Mouse (Mus musculus) lung, postnatal 10 days (tissue): ENCODE measurements around the gene Atp6v1e1.
A peak's percentile ranks its signal among the peaks of the same experiment; 100 is the strongest.
"Not testable (repeated sequence)": the region's sequence is repeated elsewhere in the genome, so short reads cannot be mapped to it uniquely, and the experiment has no call there.

Experiments
- DNase-seq: peaks from one replicate; pipeline ENCODE4 v3.0.0; 2021

Gene Atp6v1e1

GRCm38 (mm10) chr6:120819294-120819693 lies 3.3 kb downstream of the Atp6v1e1 start:
- DNase-seq, result no peak

GRCm38 (mm10) chr6:120811999-120812398 lies 10.6 kb downstream of the Atp6v1e1 start:
- DNase-seq, result not testable (repeated sequence)

- no peak for DNase-seq
These were observed 14.9 kb downstream of the Atp6v1e1 start for GRCm38 (mm10) chr6:120807738-120808081.

GRCm38 (mm10) chr6:120806999-120807737 lies 15.4 kb downstream of the Atp6v1e1 start:
- no peak for DNase-seq

GRCm38 (mm10) chr6:120799581-120800041 lies 23.0 kb downstream of the Atp6v1e1 start:
- DNase-seq, result no peak

- DNase-seq, result no peak
These were observed 23.7 kb downstream of the Atp6v1e1 start for GRCm38 (mm10) chr6:120798905-120799304.

- no peak for DNase-seq
These were observed 24.6 kb downstream of the Atp6v1e1 start for GRCm38 (mm10) chr6:120798019-120798418.

GRCm38 (mm10) chr6:120796111-120796510 lies 26.5 kb downstream of the Atp6v1e1 start:
- no peak for DNase-seq

- DNase-seq, result no peak
These were observed 27.0 kb downstream of the Atp6v1e1 start for GRCm38 (mm10) chr6:120795422-120796086.

- DNase-seq, result peak; percentile 4
These were observed 29.6 kb downstream of the Atp6v1e1 start for GRCm38 (mm10) chr6:120792947-120793346.

- no peak for DNase-seq
These were observed 31.9 kb downstream of the Atp6v1e1 start for GRCm38 (mm10) chr6:120790717-120791116.

- no peak for DNase-seq
These were observed 32.4 kb downstream of the Atp6v1e1 start for GRCm38 (mm10) chr6:120790153-120790552.

- DNase-seq, result no peak
These were observed 33.7 kb downstream of the Atp6v1e1 start for GRCm38 (mm10) chr6:120788904-120789303.

- no peak for DNase-seq
These were observed 34.5 kb downstream of the Atp6v1e1 start for GRCm38 (mm10) chr6:120788068-120788607.

- no peak for DNase-seq
These were observed 38.2 kb downstream of the Atp6v1e1 start for GRCm38 (mm10) chr6:120784351-120784750.

- no peak for DNase-seq
These were observed 39.6 kb downstream of the Atp6v1e1 start for GRCm38 (mm10) chr6:120782948-120783347.

GRCm38 (mm10) chr6:120778226-120778625 lies 44.4 kb downstream of the Atp6v1e1 start:
- DNase-seq, result no peak

GRCm38 (mm10) chr6:120777533-120777932 lies 45.1 kb downstream of the Atp6v1e1 start:
- no peak for DNase-seq

GRCm38 (mm10) chr6:120776286-120776685 lies 46.3 kb downstream of the Atp6v1e1 start:
- no peak for DNase-seq

GRCm38 (mm10) chr6:120773763-120774162 lies 48.8 kb downstream of the Atp6v1e1 start:
- DNase-seq, result no peak

- peak; percentile 7 for DNase-seq
These were observed 49.4 kb downstream of the Atp6v1e1 start, which contains the start of gene Slc25a18 for GRCm38 (mm10) chr6:120773149-120773628. Gene Slc25a18, plus strand, starts transcription at chr6:120773578.

GRCm38 (mm10) chr6:120772025-120772424 lies 50.6 kb downstream of the Atp6v1e1 start:
- DNase-seq, result peak; percentile 31

- DNase-seq, result no peak
These were observed 51.2 kb downstream of the Atp6v1e1 start for GRCm38 (mm10) chr6:120771366-120771765.

- no peak for DNase-seq
These were observed 52.6 kb downstream of the Atp6v1e1 start for GRCm38 (mm10) chr6:120769972-120770371.
